Mouse (Mus musculus) heart, postnatal 0 days (tissue): ENCODE measurements around the gene Gm13119. TPM values are rescaled to one million over a fixed set of nuclear protein-coding genes. Genes with fewer than 3 reads are reported as not detected.
"Not testable (repeated sequence)": the region's sequence is repeated elsewhere in the genome, so short reads cannot be mapped to it uniquely, and the experiment has no call there.

Experiments
- ATAC-seq: fragments of 200-750 bp; cut with Nextera tagmentation; 2 replicates; pipeline ENCODE4 v1.8.0; 2017; ENCODE audit warnings: low read depth, moderate number of reproducible peaks, moderate library complexity; ENCODE audit not compliant: insufficient read depth
- DNase-seq: peaks from one replicate; pipeline ENCODE4 v3.0.0-alpha.2; 2016; ENCODE audit warnings: low spot score
- H3K27ac ChIP-seq: fragments of 300-500 bp; sonication (generic); 2 replicates; pipeline ENCODE4 v1.5.1; 2014; ENCODE audit warnings: low read depth, mild to moderate bottlenecking
- H3K27me3 ChIP-seq: fragments of 300-500 bp; sonication (generic); 2 replicates; pipeline ENCODE4 v1.6.1; 2014; ENCODE audit warnings: low read length, mixed read lengths; ENCODE audit not compliant: control insufficient read depth, insufficient read depth
- H3K36me3 ChIP-seq: fragments of 300-500 bp; sonication (generic); replicated peaks from 2 replicates; pipeline ENCODE4 v1.6.1; 2014; ENCODE audit warnings: low read length, mixed read lengths; ENCODE audit not compliant: control insufficient read depth, insufficient read depth
- H3K4me1 ChIP-seq: fragments of 300-500 bp; sonication (generic); 2 replicates; pipeline ENCODE4 v1.6.1; 2014; ENCODE audit warnings: antibody characterized with exemption; ENCODE audit not compliant: control insufficient read depth, insufficient read depth
- H3K4me2 ChIP-seq: fragments of 300-500 bp; sonication (generic); 2 replicates; pipeline ENCODE4 v1.6.1; 2014; ENCODE audit warnings: low read depth, mild to moderate bottlenecking, low read length, moderate library complexity
- H3K4me3 ChIP-seq: fragments of 300-500 bp; sonication (generic); 2 replicates; pipeline ENCODE4 v1.5.1; 2014; ENCODE audit warnings: low read depth, low read length
- H3K9ac ChIP-seq: fragments of 300-500 bp; sonication (generic); replicated peaks from 2 replicates; pipeline ENCODE4 v1.6.1; 2014; ENCODE audit warnings: low read depth, low read length, mixed read lengths
- H3K9me3 ChIP-seq: fragments of 300-500 bp; sonication (generic); replicated peaks from 2 replicates; pipeline ENCODE4 v1.6.1; 2016; ENCODE audit warnings: low read length; ENCODE audit not compliant: control insufficient read depth
- CTCF ChIP-seq: IDR thresholded peaks from 2 replicates; pipeline ENCODE4 v1.5.1; 2016; ENCODE audit warnings: antibody characterized with exemption, control low read depth, low read depth
- EP300 ChIP-seq: IDR thresholded peaks from 2 replicates; pipeline ENCODE4 v1.6.1; 2016; ENCODE audit warnings: antibody characterized with exemption, low read depth
- WGBS: fragments of 180-500 bp; shearing (Covaris S2); extraction: QIAGEN DNeasy Blood & Tissue Kit; methylation state at CpG from one replicate; pipeline ENCODE4 v1.1.7; 2014; 5-methylcytosine and 5-hydroxymethylcytosine counted together
- polyA plus RNA-seq: library from polyadenylated mRNA; unstranded; fragments of >200 nt; fragmentation: Nextera tagmentation; extraction: Ambion mirVana; gene quantifications from 2 replicates; pipeline ENCODE4 v1.2.1, GENCODE M21; 2015
- total RNA-seq: library from RNA; depleted of rRNA; stranded (reverse); fragments of >200 nt; gene quantifications from 2 replicates; pipeline ENCODE4 v1.2.3, GENCODE M21; 2014; ENCODE audit warnings: low replicate concordance; rRNA removed

The Gm13119 gene
- not detected in 2 replicates for total RNA-seq
- polyA plus RNA-seq, result not detected in 2 replicates

DNA sequence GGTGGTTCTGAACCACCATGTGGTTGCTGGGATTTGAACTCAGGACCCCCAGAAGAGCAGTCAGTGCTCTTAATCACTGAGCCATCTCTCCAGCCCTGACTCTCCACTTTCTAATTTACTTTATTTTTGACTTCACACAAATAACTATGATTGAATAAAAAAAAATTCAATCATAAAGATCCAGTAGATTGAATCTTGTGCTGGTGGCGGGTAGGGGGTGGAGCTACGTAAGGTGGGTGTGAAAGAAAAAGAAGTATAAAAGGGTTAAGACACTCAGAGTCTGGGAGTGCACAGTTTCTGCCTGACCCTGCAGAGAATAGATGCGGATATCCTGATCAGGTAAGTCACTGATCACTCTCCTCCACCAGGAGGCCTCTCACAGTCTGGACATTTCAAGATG, at the start of gene Gm13119:
Gene Gm13119 (plus strand): TSS at position 301 of the 400 bp plus-strand sequence.
- H3K27me3 ChIP-seq, H3K27ac ChIP-seq, H3K4me1 ChIP-seq, H3K4me3 ChIP-seq, DNase-seq, H3K9ac ChIP-seq, H3K4me2 ChIP-seq, ATAC-seq, H3K36me3 ChIP-seq, H3K9me3 ChIP-seq: not testable (repeated sequence)
- 80% methylated on average over 3 of the region's 3 CpGs for WGBS

DNA sequence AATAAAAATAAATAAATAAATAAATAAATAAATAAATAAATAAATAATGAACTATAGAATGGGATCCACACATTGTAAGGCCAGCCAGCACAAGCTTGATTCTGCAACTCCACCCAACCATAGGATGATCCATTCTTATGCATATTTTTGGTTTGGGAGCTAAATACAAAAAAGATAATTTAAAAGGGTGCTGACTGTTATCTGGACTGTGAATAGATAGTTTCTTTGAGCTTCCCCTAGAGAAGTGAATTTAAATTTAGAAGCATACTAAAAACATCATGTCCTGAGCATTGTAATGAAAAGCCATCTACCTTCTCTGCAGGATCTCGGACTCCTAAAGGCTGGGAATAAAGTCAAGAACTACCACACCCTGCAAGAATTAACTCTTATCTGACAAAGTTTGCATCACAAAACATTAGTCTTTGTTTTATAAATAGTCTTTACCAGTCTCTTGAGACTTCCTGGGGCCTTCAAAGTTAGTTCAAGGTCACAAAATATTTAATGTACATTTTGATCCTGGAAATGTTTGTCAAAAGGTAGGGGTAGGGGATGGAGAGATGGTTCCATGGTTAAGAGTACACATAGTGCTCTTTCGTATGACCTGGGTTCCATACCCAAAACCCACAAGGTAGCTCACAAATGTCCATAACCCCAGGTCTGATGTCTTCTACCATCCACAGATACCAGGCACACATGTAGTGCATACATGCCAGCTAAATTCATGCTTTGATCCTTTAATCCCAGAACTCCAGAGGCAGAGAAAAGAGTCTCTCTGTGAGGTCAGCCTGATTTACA, 44.9 kb upstream of the Gm13119 start:
- H3K36me3 ChIP-seq, H3K27ac ChIP-seq, H3K9ac ChIP-seq, H3K9me3 ChIP-seq, ATAC-seq, H3K27me3 ChIP-seq, H3K4me3 ChIP-seq, H3K4me1 ChIP-seq, H3K4me2 ChIP-seq, DNase-seq: not testable (repeated sequence)
- 69% methylated on average over 2 of the region's 2 CpGs for WGBS

DNA sequence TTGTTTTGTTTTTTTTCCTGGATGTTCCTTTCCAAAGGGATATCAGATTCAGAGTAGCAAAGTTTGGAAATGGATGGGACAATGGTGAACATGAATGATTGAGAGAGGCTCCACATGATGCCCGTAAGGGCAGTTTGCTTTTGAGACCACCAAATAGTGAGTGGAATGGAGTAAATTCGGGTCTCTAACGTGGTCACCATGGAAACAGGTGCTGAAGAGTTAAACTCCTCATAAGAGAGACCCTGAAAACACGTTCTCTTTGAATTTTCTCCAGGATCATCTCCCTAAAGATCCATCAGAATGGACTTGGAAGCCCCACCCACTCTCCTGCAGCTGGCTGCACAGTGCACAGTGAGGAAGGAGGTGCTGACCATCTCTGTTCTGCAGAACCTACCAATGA, 27.8 kb upstream of the Gm13119 start, which contains the start of gene Gm13128:
Gene Gm13128 (plus strand): TSS at position 301 of the 400 bp plus-strand sequence.
- H3K36me3 ChIP-seq, H3K27ac ChIP-seq, DNase-seq, ATAC-seq, H3K27me3 ChIP-seq, H3K9me3 ChIP-seq, H3K9ac ChIP-seq, H3K4me2 ChIP-seq, H3K4me1 ChIP-seq, H3K4me3 ChIP-seq: not testable (repeated sequence)
- WGBS, result 49% methylated on average over 4 of the region's 4 CpGs

DNA sequence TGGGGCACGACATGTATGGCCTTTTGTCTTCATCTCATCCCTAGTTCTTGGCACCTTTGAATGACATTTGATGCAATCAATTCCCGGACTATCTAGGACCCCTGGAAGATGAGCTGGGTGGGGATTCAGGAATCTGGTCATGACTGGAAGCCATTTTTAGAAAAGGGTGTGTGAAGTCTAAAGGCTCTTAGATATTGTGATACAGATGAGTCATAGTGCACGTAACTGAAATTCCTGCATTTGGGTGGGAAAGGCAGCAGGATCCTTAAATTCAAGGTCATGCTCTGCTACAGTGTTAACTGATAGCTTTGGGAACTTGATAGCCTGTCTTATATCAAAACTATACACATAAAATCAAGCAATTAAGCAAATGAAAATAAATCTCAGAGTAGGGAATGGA, 21.9 kb upstream of the Gm13119 start:
- H3K4me2 ChIP-seq, H3K4me1 ChIP-seq, H3K9ac ChIP-seq, H3K27ac ChIP-seq, H3K36me3 ChIP-seq, H3K27me3 ChIP-seq, ATAC-seq, H3K4me3 ChIP-seq, H3K9me3 ChIP-seq, DNase-seq: not testable (repeated sequence)
- WGBS, result 54% methylated on average over 3 of the region's 3 CpGs

DNA sequence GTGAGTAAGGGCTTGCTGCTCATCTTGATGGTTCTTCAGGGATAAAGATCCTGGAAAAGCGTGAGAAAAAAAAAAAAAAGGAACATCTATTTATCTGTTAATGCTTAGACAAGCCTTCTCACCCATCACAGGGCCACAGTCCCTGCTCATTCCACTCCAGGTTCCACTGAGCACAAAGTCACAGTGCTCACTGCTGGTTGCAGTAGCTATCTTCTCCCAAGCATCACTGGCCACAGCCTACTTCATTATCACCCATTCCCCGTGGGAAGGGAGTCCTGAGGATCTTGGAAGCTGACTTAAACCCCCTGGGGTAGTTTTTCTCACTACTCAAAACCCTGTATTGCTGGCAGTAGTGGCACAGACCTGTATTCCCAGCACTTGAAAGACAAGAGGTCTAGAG, 20.2 kb downstream of the Gm13119 start, which contains the start of gene Pramef20:
Gene Pramef20 (minus strand): TSS at position 23 of the 400 bp plus-strand sequence.
- Histone ChIP-seq H3K4me1 (no peaks in the 10 kb centered on the region), H3K9ac (no peak within 1 kb of the TSS), H3K36me3 (no peaks in the 10 kb centered on the region), H3K4me2 (no peak within 1 kb of the TSS), H3K27ac (no peak within 1 kb of the TSS), H3K4me3 (no peak within 1 kb of the TSS), H3K27me3 (no peaks in the 10 kb centered on the region), H3K9me3 (0 out of 2 replicates have a peak, but pooled peaks cover 4% of the 10 kb centered on the region)
- TF ChIP-seq CTCF (no peak), EP300 (no peak)
- DNase-seq (no peak), ATAC-seq (no peak)
- WGBS, result 29% methylated on average over 2 of the region's 2 CpGs

DNA sequence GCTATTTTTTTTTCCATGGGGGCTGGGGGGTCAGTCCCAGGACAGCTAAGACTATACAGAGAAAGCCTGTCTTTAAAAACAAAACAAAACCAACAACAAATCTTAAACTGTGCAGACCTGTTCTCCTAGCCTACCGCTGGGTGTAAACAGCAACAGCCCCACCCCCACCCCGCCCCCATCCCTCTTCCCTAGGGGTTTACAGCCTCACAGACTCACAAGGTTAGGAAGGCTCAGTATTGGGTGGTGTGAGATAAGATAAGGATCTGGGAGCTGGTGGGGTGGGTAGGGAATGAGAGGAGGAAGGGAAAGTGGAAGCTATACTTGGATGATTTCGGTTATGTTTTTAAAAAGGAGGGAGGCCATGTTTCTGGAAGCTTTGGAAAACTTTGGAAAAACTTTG, 38.6 kb downstream of the Gm13119 start:
- no peaks in the 10 kb centered on the region for H3K27me3 ChIP-seq
- H3K9me3 ChIP-seq, result no peaks in the 10 kb centered on the region
- no peak overlapping the region for H3K27ac ChIP-seq
- TF ChIP-seq CTCF, result no peak
- H3K4me1 ChIP-seq, result no peaks in the 10 kb centered on the region
- no peak overlapping the region for H3K4me3 ChIP-seq
- no peak overlapping the region for H3K9ac ChIP-seq
- no peak for DNase-seq
- H3K4me2 ChIP-seq, result no peak overlapping the region
- ATAC-seq, result no peak
- WGBS, result 31% methylated on average over 3 of the region's 3 CpGs
- H3K36me3 ChIP-seq, result no peaks in the 10 kb centered on the region
